In genomic region chr13:58402003-58402743, GRCm38 (mm10) we compare ENCODE assay signal across 8 mouse cellular contexts. TPM values are rescaled to one million over a fixed set of nuclear protein-coding genes. Genes with fewer than 3 reads are reported as not detected.
DNase-seq lines count a peak whose midpoint lies in the region; ATAC-seq and TF ChIP-seq lines count a peak whose summit lies in the region.

TSS of gene Rmi1 (plus strand) at chr13:58402248.

- ATAC-seq in activated CD4-positive, CD25-positive, alpha-beta regulatory T cell, adult 4 months = peak; percentile 80
- ATAC-seq in megakaryocyte-erythroid progenitor cell, adult 5-6 weeks (replicated peaks; ENCODE audit: low FRiP score, low TSS enrichment, poor library complexity, severe bottlenecking) = peak; percentile 91

- H3K4me3 ChIP-seq in cortical plate, adult 2 months (ENCODE audit: insufficient read depth, low read length) = peak within 1 kb of the TSS; percentile 86

- no peak for TF ChIP-seq CTCF in cortical plate, adult 2 months (IDR thresholded peaks at IDR 0.05; ENCODE audit: extremely low read depth, insufficient read depth, low read length)

- no peaks in the 10 kb centered on the region; the same call in 1 of the 2 replicates for H3K4me1 ChIP-seq in cortical plate, adult 2 months (ENCODE audit: control insufficient read depth, insufficient read depth, low read length)

- TF ChIP-seq POLR2A in cortical plate, adult 2 months (IDR thresholded peaks at IDR 0.05; ENCODE audit: extremely low read depth, insufficient read depth, low read length) = peak; percentile 99

- peak within 1 kb of the TSS; percentile 100 for H3K27ac ChIP-seq in cortical plate, adult 2 months (ENCODE audit: insufficient read depth, low read length)

- intact Hi-C loops in left cerebral cortex, postnatal 10 days (cut with DNase I) = loop anchor here (5.0 kb wide), 2 partner anchors 140 to 185 kb away; no protein-coding TSS in a partner anchor

- DNase-seq in gastrocnemius, postnatal 10 days = peak; percentile 98
- DNase-seq in induced T-regulatory cell, adult 2 months (ENCODE audit: low read depth) = peak; percentile 99
- DNase-seq in left cerebral cortex, postnatal 10 days (ENCODE audit: extremely low spot score in 1 of 2, low spot score in 2 of 2) = peak; percentile 96 to 98
- DNase-seq in right cerebral cortex, postnatal 25 days = peak; percentile 99
- peak; percentile 97 to 98 for DNase-seq in urinary bladder, postnatal 4 days (ENCODE audit: low spot score in 2 of 2)

RNA-seq across cellular contexts. Expression of gene Rmi1, which starts in this region (rescaled TPM):
- 10 to 100 TPM; 24.5 to 25.2 TPM for polyA plus RNA-seq in activated CD4-positive, CD25-positive, alpha-beta regulatory T cell, adult 4 months (2017; shearing (Covaris generic))
- 12.2 and 13.3 TPM in 2 replicates for polyA plus RNA-seq in cortical plate, adult 2 months (2012; rRNA removed)
- 1 to 10 TPM; 6.5 to 7.8 TPM for total RNA-seq in gastrocnemius, postnatal 10 days (2021)
- total RNA-seq in left cerebral cortex, postnatal 10 days (2021) = 10 to 100 TPM; 14.5 to 14.7 TPM
- total RNA-seq in megakaryocyte-erythroid progenitor cell, adult 5-6 weeks (2014; fragmentation: Nextera tagmentation) = 39.7 and 45.3 TPM in 2 replicates
- 38.2 and 40.3 TPM in 2 replicates for total RNA-seq in megakaryocyte-erythroid progenitor cell, adult 5-6 weeks (2017)

Comparison
In these comparisons a context has a peak if more than half of its experiments do, and no peak if none do; other contexts are left out.
1. Peak in every context shown above with its lines: DNase-seq, ATAC-seq, H3K4me3 ChIP-seq and H3K27ac ChIP-seq.